Mouse (Mus musculus) MEL (cell line): ENCODE measurements around the gene Plk3.

Experiments used
- ELF1 ChIP-seq: IDR thresholded peaks from 2 replicates; pipeline ENCODE4 v1.6.1; 2014; ENCODE audit warnings: low read depth, mild to moderate bottlenecking, inconsistent platforms, low read length, improper control_type of control experiment, moderate library complexity
- KAT2A ChIP-seq: conservative IDR thresholded peaks from 2 replicates; pipeline ENCODE4 v1.6.1; 2012; ENCODE audit warnings: low read depth, low read length, improper control_type of control experiment, inconsistent platforms
- POLR2A ChIP-seq, 2 experiments: IDR thresholded peaks; 2 replicates each; pipeline ENCODE4 v1.6.1; 2011 to 2012; ENCODE audit warnings: low read length in 2 of 2, mild to moderate bottlenecking in 2 of 2, control low read depth in 1 of 2, improper control_type of control experiment in 1 of 2, low read depth in 1 of 2, moderate library complexity in 1 of 2; ENCODE audit not compliant: control insufficient read depth in 1 of 2, insufficient read depth in 1 of 2, poor library complexity in 1 of 2
- TAL1 ChIP-seq: IDR thresholded peaks from 2 replicates; pipeline ENCODE4 v1.6.1; 2012; ENCODE audit warnings: mild to moderate bottlenecking, inconsistent platforms, low read length, moderate library complexity, mixed read lengths

GRCm38 (mm10) chr4:117097969-117098763 lies 35.6 kb downstream of the Plk3 start:
- TF ChIP-seq TAL1 (no peak), ELF1 (no peak), POLR2A (IDR thresholded peaks at IDR 0.05; ENCODE audit: control insufficient read depth in 1 of 2, insufficient read depth in 1 of 2, low read depth in 1 of 2, low read length in 2 of 2, poor library complexity in 1 of 2) (no peak), KAT2A (no peak)
